10 mouse cellular contexts compared by ENCODE assay signal in genomic region chr12:39736097-39736920, GRCm38 (mm10).
DNase-seq lines count a peak whose midpoint lies in the region; ATAC-seq lines count a peak whose summit lies in the region.
"Had no signal": no experiment of that assay in that cellular context is flagged by ENCODE, and none has a peak within 500 bp of the region (broad histone marks: within the 10 kb centered on the region; RNA-seq: fewer than 3 reads in every experiment).

No protein-coding gene starts in this region.

- no peak overlapping the region for H3K9ac ChIP-seq in hindbrain, embryonic 16.5 days (ENCODE audit: low read depth, low read length)
- H3K9ac ChIP-seq in midbrain, embryonic 16.5 days (ENCODE audit: low read depth, low read length): no peak overlapping the region

- H3K36me3 ChIP-seq in hindbrain, embryonic 16.5 days (ENCODE audit: control insufficient read depth, insufficient read depth, low read length): no peaks in the 10 kb centered on the region
- no peaks in the 10 kb centered on the region for H3K36me3 ChIP-seq in midbrain, embryonic 16.5 days (ENCODE audit: control insufficient read depth, insufficient read depth, low read length)

- no peaks in the 10 kb centered on the region for H3K27me3 ChIP-seq in hindbrain, embryonic 16.5 days (replicated peaks; ENCODE audit: control insufficient read depth, insufficient read depth, low read length)
- no peaks in the 10 kb centered on the region for H3K27me3 ChIP-seq in midbrain, embryonic 16.5 days (ENCODE audit: control insufficient read depth, insufficient read depth, low read depth, low read length)

- WGBS in hindbrain, embryonic 16.5 days: 29% methylated on average over 9 of the region's 9 CpGs
- WGBS in midbrain, embryonic 16.5 days: 21% methylated on average over 9 of the region's 9 CpGs

- peak; percentile 19 for DNase-seq in embryo, embryonic 11 days
- DNase-seq in embryo, embryonic 10 days (ENCODE audit: low spot score): no peak
- peak; percentile 46 for DNase-seq in brain, adult 2 months (ENCODE audit: low read depth, low spot score)
- DNase-seq in lung, adult 18-20 months: no peak
- DNase-seq in adrenal gland, postnatal 4 days (ENCODE audit: low spot score in 2 of 2): no peak
- no peak for DNase-seq in liver
- DNase-seq: kidney, postnatal 25 days; lung, adult 2 months had no signal

- 0 out of 2 replicates have a peak overlapping the region, but pooled peaks have one; percentile 2 for H3K4me2 ChIP-seq in hindbrain, embryonic 16.5 days (ENCODE audit: low read length)
- peak overlapping the region; percentile 7; the same call in 1 of the 2 replicates for H3K4me2 ChIP-seq in midbrain, embryonic 16.5 days (ENCODE audit: low read length)

- H3K4me3 ChIP-seq in hindbrain, embryonic 16.5 days (ENCODE audit: low read length): no peak overlapping the region
- no peak overlapping the region for H3K4me3 ChIP-seq in midbrain, embryonic 16.5 days (ENCODE audit: low read depth, low read length)

- ATAC-seq in hindbrain, embryonic 16.5 days: peak; percentile 72
- peak; percentile 72 for ATAC-seq in midbrain, embryonic 16.5 days

- H3K4me1 ChIP-seq in hindbrain, embryonic 16.5 days (ENCODE audit: control insufficient read depth, insufficient read depth, low read depth, low read length): peaks cover 3% of the 10 kb centered on the region
- peaks cover 9% of the 10 kb centered on the region for H3K4me1 ChIP-seq in midbrain, embryonic 16.5 days (ENCODE audit: control insufficient read depth, insufficient read depth, low read length)

- no peaks in the 10 kb centered on the region for H3K9me3 ChIP-seq in hindbrain, embryonic 16.5 days (ENCODE audit: control insufficient read depth, low read length)
- H3K9me3 ChIP-seq in midbrain, embryonic 16.5 days (replicated peaks; ENCODE audit: control insufficient read depth, low read length, poor library complexity, severe bottlenecking): no peaks in the 10 kb centered on the region

- no peak overlapping the region for H3K27ac ChIP-seq in hindbrain, embryonic 16.5 days (ENCODE audit: low read depth, low read length)
- H3K27ac ChIP-seq in midbrain, embryonic 16.5 days (ENCODE audit: low read length): peak overlapping the region; percentile 40

Comparison
In these comparisons a context has a peak if more than half of its experiments do, and no peak if none do; other contexts are left out.
1. DNase-seq: peak in embryo, embryonic 11 days (single experiment) and brain, adult 2 months (single experiment); none in embryo, embryonic 10 days (single experiment), lung, adult 18-20 months (0 of 2), adrenal gland, postnatal 4 days (0 of 2) and liver (single experiment).